Mouse (Mus musculus) regulatory T cell (primary cell): ENCODE measurements around the gene Adcy4.

Source experiments
- in situ Hi-C: fragments of 300-600 bp; cut with MboI, MseI; formaldehyde crosslinking; loops from one replicate; pipeline ENCODE4 v1.15.1; 2025; ENCODE audit warnings: high pct_unique_total_duplicates

Gene Adcy4

DNA sequence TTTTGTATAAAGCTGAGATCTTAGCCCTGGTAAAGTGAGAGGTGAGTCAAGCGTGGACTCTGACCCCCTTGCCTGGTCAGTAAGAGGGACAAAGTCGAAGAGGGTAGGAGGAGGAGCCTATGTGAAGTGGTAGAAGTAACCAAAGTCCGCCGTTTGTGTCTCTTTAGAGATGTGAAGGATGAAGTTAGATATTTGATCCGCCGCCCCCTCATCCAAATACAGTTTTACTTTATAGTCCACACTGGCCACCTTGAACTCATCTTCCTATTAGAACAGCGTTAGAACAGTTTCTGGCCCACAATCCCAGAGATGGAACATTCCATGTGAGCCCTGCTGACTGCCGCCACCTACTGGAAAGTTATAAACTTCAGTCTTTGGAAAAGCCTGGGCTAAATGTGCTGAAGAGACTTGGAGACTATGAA, 25.5 kb downstream of the Adcy4 start, which contains the start of gene Cideb:
TSS of gene Cideb (minus strand) at position 96 of the 422 bp plus-strand sequence.
- in situ Hi-C loops = no loop called here

DNA sequence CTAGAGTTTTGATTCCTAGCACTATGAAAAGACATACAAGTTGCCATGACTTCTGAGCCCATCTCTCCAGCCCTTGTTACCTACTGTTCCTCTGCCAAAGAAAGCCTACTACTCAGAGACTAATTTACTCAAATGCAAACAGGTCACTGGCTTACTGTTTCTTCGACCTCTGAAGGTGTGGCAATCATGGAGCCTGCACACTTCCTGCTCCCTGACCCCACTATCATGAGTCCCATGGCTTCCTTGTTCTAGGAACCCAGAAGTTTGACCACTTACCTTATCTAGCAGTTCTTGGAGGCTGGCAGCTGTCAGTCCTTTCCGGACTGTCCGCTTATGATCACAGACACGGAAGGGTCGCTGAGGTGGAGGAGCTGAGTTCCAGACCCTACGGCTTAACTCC, 26.3 kb downstream of the Adcy4 start:
- in situ Hi-C loops = no loop called here

DNA sequence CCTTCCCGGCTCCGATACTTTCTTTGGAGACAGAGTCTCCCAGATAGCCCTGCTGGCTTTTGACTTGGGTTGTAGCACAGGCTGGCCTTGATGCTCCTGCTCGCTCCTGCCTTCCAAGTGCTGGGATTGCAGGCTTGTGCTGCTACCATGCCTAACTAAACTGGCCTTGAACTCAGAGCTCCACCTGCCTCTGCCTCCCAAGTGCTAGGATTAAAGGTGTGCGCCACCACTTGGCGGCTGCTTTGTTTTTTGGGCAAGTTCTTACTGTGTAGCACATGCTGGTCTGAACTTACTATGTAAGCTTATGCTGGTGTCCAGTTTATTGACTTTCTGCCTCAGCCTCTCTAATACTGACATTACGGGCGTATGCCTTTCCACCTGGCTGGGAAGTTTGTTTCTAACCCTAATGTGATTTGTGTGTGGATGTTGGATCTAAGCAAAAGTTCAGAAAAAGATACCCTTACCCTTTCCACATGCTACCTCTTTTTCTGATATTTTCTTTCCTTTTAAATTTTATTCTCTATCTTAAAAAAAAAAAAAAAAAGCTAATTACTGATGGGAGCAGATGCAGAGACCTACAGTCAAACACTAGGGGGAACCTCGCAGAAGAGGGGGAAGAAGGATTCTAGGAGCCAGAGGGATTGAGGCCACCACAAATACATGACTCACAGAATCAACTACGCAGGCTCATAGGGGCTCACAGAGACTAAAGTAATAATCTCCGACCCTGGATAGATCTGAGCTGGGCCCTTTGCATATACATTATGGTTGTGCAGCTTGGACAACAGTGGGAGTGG, 36.6 kb downstream of the Adcy4 start:
- in situ Hi-C loops = no loop called here

DNA sequence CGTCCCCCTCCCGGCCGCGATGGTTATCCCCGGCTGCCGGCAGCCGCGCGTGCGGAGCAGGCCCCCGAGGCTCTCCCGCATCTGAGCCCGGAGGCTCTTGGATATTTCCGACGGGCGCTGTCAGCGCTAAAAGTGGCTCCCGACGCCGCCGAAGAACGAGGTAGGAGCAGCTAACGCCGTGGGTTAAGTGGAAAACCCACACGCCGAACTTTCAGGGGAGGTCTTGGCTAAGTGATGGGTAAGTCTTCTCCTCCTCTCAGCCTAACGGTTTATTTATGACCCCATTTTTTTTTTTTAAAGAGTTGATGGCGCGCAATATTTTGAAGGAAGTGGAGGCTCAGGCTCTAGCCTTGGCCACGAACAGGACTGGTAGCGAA, 38.0 kb downstream of the Adcy4 start:
- in situ Hi-C loops = no loop called here

DNA sequence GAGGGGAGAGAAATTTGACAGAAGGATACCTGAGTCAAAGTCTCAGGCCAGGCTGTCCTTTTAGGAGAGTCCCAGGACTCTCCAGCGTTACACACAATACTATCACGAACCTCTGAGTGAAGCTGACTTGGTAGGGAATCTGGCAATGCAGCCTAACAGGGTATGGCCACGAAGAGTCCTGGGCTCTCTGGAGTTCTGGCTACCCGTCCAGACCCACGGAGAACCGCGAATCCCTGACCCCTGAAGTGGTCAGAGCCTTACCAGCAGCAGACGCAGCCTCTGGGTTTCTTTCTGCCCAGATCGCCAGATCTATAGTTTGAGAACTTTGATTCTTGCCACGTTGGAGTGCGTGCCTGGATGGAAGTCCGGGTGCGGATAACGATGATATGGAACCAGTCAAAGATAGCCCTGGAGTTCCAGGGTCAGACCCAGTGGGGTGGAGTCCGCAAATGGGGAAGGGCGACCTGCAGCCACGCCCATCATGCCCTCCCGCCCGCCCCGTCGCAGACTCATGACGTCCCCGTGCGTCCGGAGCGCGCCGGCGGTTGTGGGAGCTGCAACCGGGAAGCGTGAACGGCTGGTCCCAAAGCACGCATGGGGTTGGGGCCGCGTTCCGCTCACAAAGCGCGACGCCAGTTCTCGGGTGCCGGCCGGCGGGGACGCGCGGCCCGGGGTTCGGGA, 38.6 kb downstream of the Adcy4 start, which contains the start of the genes Dhrs1 and Nop9:
TSS of gene Dhrs1 (minus strand) at position 511 of the 681 bp plus-strand sequence.
TSS of gene Nop9 (plus strand) at position 514 of the 681 bp plus-strand sequence.
- in situ Hi-C loops = no loop called here

DNA sequence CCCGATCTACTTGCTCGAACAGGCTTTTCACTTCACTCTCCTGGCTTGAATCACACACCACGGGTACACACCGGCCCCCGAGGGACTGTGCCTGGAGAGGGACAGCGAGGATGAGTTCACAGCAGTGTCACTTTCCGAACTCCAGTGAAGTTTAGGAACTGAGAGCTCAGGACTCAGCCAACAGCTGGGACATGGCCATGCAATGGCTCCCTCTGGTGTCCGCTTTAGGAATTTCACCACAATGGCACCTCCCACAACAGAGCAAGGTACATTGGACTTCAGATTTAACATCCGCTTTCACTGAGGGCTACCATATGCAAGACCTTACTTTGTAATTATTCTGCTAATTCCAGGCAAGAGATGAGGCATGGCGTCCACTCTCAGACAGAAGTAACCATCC, 40.2 kb downstream of the Adcy4 start:
- in situ Hi-C loops = no loop called here

DNA sequence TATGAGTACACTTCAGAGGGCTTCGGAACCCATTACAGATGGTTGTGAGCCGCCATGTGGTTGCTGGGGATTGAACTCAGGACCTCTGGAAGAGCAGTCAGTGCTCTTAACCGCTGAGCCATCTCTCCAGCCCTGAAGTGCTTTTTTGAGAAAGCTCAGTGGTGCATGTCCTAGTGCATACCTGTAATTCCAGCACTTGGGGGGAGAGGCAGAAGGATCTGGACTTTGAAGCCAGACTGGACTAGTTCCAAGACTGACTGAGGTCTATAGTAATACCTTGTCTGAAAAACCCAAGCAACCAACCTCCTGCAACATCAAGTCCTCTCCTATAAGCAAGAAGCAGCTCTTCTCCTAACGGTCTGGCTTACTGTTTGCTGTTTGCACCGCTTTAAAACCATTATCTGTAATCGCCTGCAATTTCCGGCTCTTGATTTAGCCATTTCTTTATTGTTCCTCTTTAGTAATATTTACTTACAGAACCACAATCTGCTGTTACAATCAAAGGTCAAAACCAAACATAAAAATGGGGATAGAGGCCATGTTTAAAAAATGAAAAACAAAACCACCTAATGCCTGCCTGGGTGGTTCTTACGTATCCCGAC, 46.7 kb downstream of the Adcy4 start:
- in situ Hi-C loops = no loop called here

DNA sequence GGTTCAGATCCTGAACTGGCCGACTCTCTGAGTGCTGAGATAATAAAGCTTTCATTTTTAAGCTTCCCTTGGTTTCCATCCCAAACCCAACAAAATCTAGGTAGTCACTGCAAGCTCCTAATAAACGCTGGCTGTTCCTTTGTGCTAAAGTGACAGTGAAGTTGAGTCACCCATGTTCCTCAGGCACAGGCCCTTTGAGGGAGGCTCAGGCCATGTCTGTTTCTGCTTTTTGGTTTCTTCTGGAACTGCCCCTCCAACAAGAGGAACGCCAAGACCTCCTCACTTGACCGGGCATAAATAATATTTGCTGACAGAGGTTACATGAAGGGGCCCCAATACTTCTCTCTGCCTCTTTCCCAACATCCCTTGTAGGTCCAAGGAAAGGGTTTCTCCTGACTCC, 48.1 kb downstream of the Adcy4 start:
- in situ Hi-C loops = no loop called here

DNA sequence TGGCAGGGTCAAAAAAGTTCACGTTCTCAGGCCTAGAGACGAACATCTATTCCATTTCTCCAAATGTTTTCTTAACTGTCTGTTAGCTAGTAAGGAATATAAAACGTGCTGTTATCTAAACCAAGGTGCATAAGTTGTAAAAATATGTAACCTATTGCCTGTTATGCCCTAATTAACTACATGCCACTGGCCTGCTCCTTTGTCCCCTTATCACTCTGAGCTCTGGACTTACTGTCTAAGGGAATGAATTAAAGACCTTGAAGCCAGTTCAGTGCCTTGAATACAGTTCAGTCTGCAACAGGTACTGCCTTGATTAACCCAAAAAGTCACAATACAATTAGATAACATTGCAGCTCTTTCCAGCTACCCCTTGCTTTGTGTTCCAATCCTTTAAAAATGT, 48.6 kb downstream of the Adcy4 start:
- in situ Hi-C loops = no loop called here

DNA sequence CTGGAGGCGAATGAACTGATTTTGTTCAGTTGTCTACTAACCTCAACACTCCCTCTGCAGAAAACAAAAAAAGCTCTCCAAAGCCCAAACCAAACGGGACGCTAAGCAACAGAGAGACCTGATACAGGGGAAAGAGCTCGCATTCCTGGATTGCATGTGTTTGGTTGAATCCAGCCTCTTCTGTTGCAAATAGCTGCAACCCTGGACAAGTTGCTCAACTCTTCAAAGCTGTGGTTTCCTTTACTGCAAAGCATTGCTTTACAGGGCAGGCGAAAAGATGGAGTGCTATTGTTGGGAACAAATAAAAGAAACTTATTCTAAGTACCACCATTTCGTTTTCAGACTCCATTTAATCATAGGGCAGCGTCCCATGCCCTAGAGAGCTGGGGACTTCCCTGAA, 49.0 kb downstream of the Adcy4 start:
- in situ Hi-C loops = no loop called here

DNA sequence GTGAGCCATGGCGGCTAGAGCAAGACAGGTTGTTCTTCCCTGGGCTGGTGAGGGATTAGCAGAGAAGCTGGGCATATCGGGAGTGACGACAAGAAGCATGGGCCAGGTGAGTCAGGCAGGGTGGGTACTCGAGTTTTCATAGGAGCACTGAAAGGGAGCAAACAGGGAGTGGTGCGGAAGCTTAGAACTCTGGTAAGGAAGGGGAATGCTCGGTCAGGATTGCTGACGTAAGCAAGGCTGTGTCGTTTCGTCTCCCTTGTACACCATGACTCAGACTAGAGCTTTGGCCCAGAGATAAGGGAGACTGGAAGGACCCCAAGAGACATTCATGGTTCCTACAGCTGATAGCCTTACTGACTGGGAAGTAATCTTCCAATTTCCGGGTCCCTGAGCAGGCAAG, 50.0 kb downstream of the Adcy4 start:
- in situ Hi-C loops = no loop called here

DNA sequence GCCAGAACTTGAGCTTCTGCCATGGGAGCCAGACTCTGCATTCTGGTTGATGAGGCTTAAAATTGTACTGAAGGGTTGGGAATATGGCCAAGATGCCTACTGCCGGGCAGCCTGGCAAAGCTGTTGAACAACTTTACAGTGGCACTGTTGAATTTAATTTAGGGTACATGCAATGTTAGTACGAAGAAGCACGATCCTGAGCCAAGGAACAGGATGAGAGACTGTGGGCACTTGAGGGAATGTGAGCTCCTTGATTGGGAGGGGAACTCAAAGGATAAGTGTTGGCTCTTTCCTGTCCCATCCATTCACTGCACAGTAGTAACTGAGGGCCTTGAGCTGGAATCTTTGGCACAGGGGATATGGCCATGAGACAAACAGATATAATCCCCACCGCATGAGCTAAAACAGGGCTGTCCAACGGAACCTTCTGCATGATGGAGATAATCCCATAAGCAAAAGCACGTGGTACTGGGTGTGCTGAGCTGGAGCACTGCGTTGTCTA, 53.3 kb downstream of the Adcy4 start:
- in situ Hi-C loops = no loop called here

DNA sequence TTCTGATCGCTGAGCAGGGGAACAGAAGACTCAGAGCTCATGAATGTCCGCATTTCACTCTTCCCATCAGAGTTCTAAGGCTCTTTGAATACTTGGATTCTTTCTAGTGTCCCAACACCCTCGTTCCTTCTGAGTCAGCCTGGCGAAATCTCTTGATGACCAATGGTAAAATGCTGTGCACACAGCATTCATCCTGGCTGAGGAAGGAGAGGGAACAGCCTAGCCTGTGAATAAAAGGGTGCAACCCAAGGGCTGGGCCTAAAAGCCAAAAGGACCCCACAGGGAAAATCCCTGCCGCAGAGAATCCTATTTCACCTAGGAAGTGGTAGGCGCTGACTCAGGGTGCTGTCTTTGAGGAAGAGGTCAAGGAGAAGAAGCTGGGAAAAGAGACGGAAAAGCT, 53.8 kb downstream of the Adcy4 start:
- in situ Hi-C loops = no loop called here

DNA sequence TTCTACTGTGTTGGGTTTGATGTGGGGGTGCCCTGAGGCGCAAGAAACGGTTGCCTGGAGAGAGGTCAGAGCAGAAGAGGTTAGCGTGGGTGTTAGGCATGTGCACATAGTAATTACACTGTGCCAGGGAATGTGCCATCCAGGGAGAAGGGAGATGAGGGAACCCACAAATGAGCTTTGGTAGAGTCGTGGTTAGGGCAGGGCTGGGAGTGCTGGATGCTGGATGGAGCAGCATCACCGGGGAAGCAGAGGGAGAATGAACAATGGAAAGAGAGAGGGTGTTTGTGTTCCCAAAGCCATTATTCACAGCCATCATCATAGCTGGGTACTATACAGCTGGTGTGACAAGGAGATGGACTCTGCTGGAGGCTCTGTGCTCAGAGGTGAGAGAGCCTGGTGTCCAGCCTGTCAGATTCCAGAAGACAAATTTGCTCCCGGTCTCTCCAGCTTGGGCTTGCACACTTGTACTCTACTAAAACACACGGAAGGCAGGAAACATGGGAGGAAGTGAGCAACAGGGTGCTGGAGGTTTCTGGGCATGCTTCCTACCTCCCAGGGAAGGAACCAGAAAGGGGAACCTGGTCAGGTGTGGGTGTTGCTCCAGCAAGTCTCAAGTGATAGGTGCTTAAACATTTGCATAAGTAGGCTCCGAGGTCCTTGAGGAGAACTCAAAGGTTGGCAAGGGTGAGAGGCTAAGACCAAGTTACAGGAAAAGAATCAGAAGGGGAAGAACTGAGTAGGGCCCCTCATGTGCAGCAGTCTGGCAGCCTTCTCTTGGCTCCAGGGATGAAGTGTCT, 55.8 kb downstream of the Adcy4 start:
- in situ Hi-C loops = no loop called here

DNA sequence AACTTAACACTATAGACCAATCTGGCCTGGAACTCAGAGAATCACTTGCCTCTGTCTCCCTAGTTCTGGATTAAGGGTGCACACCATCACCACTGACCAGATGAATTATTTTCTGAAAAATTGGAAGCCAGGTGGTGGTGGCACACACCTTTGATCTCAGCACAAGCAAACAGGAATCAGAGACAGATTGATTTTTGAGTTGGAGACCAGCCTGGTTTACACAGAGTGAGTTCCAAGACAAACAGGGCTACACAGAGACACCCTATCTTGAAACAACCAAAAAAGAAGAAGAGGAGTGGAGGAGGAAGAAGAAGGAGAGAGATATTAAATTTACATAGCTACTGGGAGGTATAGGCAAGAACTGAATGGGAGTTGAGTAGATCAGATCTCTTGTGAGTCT, 57.6 kb downstream of the Adcy4 start:
- in situ Hi-C loops = no loop called here

DNA sequence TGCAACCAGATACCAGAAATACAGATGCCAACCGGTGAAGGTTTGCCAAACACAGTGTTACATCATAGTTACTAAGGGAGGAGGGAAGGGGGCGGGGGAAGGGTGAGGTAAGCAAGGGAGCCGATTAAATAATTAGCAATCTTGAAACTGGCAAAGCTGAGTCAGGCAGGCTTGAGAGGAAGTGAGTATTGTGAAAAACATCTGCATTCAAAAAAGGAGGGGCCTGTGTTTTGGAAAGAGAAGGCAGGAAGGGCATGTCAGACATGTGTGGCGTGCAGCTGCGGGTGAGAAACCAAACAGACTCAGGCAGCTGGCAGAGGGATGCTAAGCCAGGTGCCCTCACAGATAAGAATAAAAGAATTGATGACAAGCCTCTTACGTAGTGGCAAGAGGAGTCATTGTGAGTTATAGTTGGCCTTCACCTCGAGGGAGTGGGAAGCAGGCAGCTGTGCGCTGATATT, 59.5 kb downstream of the Adcy4 start:
- in situ Hi-C loops = loop anchor here (5.0 kb wide), 1 partner anchor 42 kb away; the partner anchor contains the start of gene Tinf2

DNA sequence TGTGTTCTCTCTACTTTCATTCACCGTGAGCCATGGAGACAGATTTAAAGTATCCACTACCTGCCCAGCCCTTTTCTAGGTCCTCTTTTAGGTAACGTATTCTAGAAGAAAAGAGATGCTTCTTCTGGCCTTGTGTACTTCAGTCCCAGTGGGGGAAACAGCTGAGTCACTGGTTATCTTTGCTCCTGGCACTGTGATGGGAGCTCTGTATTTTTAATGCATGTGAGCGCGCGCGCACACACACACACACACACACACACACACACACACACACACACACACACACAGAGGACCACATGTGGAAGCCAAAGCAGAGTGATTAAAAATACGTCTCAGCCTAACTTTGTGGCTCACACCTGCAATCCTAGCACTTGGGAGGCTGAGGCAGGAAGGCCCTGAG, 60.5 kb downstream of the Adcy4 start:
- in situ Hi-C loops = loop anchor here (5.0 kb wide), 1 partner anchor 41 kb away; the partner anchor contains the start of gene Tinf2

DNA sequence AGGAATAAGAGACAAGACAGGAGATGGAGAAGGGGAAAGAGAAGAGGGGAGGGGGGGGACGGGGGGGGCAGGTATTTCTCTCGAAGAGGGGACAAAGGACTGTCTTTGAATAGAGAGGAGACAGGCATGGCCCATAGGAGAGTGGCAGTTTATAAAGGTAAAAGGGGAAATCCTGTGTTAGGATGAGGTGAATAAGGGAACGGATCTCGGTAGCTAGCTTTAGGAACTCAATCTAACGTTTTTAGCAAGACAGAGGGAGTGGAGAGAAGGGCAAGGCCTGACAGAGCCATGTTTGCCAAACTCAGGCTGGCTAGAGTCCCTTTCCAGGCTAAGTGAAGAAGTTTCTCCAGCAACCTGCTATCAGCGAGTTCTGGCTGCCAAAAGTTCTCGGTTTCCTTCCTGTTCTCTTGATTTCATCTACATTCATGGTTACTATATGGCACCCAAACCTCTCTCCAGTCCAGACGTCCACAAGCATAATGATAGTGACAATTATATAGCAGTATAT, 61.4 kb downstream of the Adcy4 start:
- in situ Hi-C loops = loop anchor here (5.0 kb wide), 1 partner anchor 40 kb away; the partner anchor contains the start of gene Tinf2

DNA sequence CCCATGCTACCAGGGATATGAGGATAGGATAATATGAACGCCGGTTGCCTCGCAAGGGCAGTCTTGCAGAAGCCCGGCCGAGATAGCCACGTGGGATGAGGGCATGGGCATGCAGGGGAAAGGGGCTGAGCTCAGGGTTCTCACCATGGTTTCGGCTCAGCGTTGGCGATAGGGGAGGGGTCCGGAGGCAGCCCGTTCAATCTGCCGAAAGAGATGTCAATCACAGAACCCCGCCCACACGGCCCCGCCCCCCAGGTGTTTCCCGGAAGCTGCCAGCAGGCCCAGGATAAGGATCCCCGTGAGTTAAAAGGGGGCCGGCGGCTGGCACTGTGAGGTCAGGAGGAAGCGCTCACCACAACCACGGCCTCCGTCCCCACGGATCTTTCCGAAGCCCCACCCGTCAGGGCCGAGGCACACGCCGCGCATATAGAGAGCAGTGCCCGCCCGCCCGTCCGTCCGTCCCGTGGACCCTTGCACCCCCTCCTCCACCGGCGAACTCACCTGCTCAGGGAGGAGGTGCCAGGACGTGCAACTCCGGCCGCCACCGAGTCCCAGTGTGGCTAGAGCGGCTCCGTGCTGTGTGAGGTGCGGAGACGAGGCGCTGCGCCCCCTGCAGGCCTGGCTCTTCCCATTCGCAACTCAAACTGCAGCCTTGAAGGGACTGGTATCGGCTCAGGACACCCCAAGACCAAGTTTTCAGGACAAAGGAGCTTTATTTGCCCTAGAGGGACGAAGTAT, 62.0 kb downstream of the Adcy4 start, which contains the start of gene Rabggta:
TSS of gene Rabggta (minus strand) at position 564 of the 738 bp plus-strand sequence.
- in situ Hi-C loops = loop anchor here (5.0 kb wide), 1 partner anchor 40 kb away; the partner anchor contains the start of gene Tinf2

DNA sequence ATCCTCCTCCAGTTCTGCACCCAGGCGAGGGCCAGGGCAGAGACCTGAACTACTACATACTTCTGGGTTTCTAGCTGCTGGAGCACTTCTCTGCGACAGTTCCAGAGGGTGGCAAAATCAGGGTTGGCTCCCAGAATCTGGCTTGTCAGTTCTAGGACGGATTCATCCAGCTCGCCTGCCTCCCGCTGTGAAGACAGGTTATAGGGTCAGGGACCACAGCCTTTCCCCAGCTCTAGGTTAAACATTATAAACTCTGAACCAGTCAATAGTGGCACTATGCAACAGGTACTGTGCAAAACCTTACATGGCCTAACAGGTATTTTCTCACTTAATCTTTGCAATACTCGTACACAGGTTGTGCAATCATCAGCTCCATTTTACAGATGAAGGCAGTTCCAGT, 62.8 kb downstream of the Adcy4 start:
- in situ Hi-C loops = loop anchor here (5.0 kb wide), 1 partner anchor 39 kb away; the partner anchor contains the start of gene Tinf2
